Mouse (Mus musculus) cerebellum, adult 2 months (tissue): Measurements from ENCODE around the gene Acsm4.

Experiments
- CTCF ChIP-seq: fragments of 200-500 bp; IDR thresholded peaks from 2 replicates; pipeline ENCODE4 v1.5.1; 2011; ENCODE audit warnings: low read depth, mild to moderate bottlenecking, control low read depth, low read length, moderate library complexity, borderline replicate concordance; ENCODE audit not compliant: insufficient read depth
- POLR2A ChIP-seq: fragments of 200-500 bp; IDR thresholded peaks from 2 replicates; pipeline ENCODE4 v1.6.1; 2011; ENCODE audit warnings: low read length, control low read depth, borderline replicate concordance; ENCODE audit not compliant: insufficient read depth

GRCm38 (mm10) chr7:119680107-119680506 lies 9.7 kb upstream of the Acsm4 start:
- no peak for TF ChIP-seq CTCF
- no peak for TF ChIP-seq POLR2A
